10 mouse cellular contexts compared by ENCODE assay signal in the genomic region with DNA sequence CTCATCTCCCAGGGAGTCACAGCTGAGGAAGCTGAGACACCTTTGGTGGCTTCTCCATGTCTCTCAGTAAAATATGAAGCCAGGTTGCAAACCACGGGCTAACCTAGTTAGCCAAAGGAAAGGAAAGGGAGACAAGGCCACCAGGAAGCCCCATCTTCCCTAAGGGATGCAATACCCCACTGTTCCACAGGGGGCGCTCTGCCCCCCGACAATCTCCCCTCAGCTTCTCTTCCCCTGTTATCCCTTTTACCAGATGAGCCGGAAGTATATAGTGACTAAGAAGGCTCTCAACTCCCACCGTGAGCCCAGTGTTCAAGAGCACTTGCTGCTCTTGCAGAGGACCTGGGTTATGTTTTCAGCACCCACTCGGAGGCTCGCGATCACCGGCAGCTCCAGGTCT.
A peak's percentile ranks its signal among the peaks of the same experiment; 100 is the strongest.
DNase-seq lines count a peak whose midpoint lies in the region; ATAC-seq and TF ChIP-seq lines count a peak whose summit lies in the region.
"Had no signal": no experiment of that assay in that cellular context is flagged by ENCODE, and none has a peak within 500 bp of the region (broad histone marks: within the 10 kb centered on the region; RNA-seq: fewer than 3 reads in every experiment).

No protein-coding gene starts in this region.

- TF ChIP-seq POLR2A in lung, adult 2 months (IDR thresholded peaks at IDR 0.05; ENCODE audit: borderline replicate concordance, extremely low read depth, low read depth, low read length): no peak

- no peak for ATAC-seq in heart, embryonic 13.5 days (ENCODE audit: extremely low read depth, insufficient number of reproducible peaks, low FRiP score, low TSS enrichment)
- ATAC-seq: inflammation-experienced regulatory T-cells, adult 6 months had no signal

- TF ChIP-seq CTCF in lung, adult 2 months (IDR thresholded peaks at IDR 0.05; ENCODE audit: insufficient read depth, low read length): peak; percentile 38

- peaks cover 3% of the 10 kb centered on the region; the same call in 1 of the 2 replicates for H3K9me3 ChIP-seq in heart, embryonic 13.5 days
- no peaks in the 10 kb centered on the region for H3K9me3 ChIP-seq in limb, embryonic 10.5 days (replicated peaks)
- H3K9me3 ChIP-seq: embryonic facial prominence, embryonic 15.5 days had no signal

- H3K4me2 ChIP-seq in heart, embryonic 13.5 days: peak overlapping the region; percentile 35
- H3K4me2 ChIP-seq: embryonic facial prominence, embryonic 15.5 days had no signal

- WGBS in heart, embryonic 13.5 days: 30% methylated on average over 9 of the region's 9 CpGs
- WGBS in lung, adult 2 months: 35% methylated on average over 9 of the region's 9 CpGs
- 23% methylated on average over 9 of the region's 9 CpGs for WGBS in limb, embryonic 10.5 days

- peak overlapping the region; percentile 94 for H3K27ac ChIP-seq in heart, embryonic 13.5 days (replicated peaks)
- H3K27ac ChIP-seq in limb, embryonic 10.5 days: peak overlapping the region; percentile 83
- H3K27ac ChIP-seq: embryonic facial prominence, embryonic 15.5 days had no signal

- H3K9ac ChIP-seq in heart, embryonic 13.5 days: no peak overlapping the region
- H3K9ac ChIP-seq: embryonic facial prominence, embryonic 15.5 days had no signal

- no peak for DNase-seq in heart, adult 18-20 months
- no peak for DNase-seq in lung, adult 2 months
- no peak for DNase-seq in lung, postnatal 4 days
- peak; percentile 68 for DNase-seq in ES-CJ7 (ENCODE audit: low read depth, low spot score)
- DNase-seq in limb, embryonic 10.5 days (ENCODE audit: low spot score): no peak
- DNase-seq in MN1 (ENCODE audit: low spot score): no peak
- DNase-seq: adrenal gland, adult 2 months had no signal

- H3K4me3 ChIP-seq in heart, embryonic 13.5 days: no peak overlapping the region
- H3K4me3 ChIP-seq in lung, adult 2 months (replicated peaks; ENCODE audit: extremely low read depth, low read depth, low read length): no peak overlapping the region
- H3K4me3 ChIP-seq in limb, embryonic 10.5 days: no peak overlapping the region
- H3K4me3 ChIP-seq: embryonic facial prominence, embryonic 15.5 days had no signal

- H3K27me3 ChIP-seq in heart, embryonic 13.5 days (replicated peaks): peaks cover 11% of the 10 kb centered on the region; the same call in 1 of the 2 replicates
- H3K27me3 ChIP-seq in limb, embryonic 10.5 days (ENCODE audit: low read depth, poor library complexity, severe bottlenecking): peaks cover 26% of the 10 kb centered on the region

- no peaks in the 10 kb centered on the region for H3K36me3 ChIP-seq in heart, embryonic 13.5 days
- H3K36me3 ChIP-seq in limb, embryonic 10.5 days: no peaks in the 10 kb centered on the region
- H3K36me3 ChIP-seq: embryonic facial prominence, embryonic 15.5 days had no signal

- H3K4me1 ChIP-seq in heart, embryonic 13.5 days: peaks cover 61% of the 10 kb centered on the region
- no peaks in the 10 kb centered on the region for H3K4me1 ChIP-seq in lung, adult 2 months (ENCODE audit: control insufficient read depth, insufficient read depth, low read length)
- peaks cover 96% of the 10 kb centered on the region for H3K4me1 ChIP-seq in limb, embryonic 10.5 days
